Mouse (Mus musculus) liver, adult 2 months (tissue): ENCODE results near the gene Erg. TPM values are rescaled to one million over a fixed set of nuclear protein-coding genes. Genes with fewer than 3 reads are reported as not detected.

Experiments
- DNase-seq: peaks from one replicate; pipeline ENCODE4 v3.0.0-alpha.2; 2011; ENCODE audit warnings: low read depth, low spot score; ENCODE audit errors: extremely low read depth
- H3K27ac ChIP-seq: fragments of 200-500 bp; replicated peaks from 2 replicates; pipeline ENCODE4 v1.5.1; 2012; ENCODE audit warnings: low read depth, mild to moderate bottlenecking, control low read depth, inconsistent platforms, low read length; ENCODE audit not compliant: insufficient read depth
- H3K27me3 ChIP-seq: fragments of 200-500 bp; 2 replicates; pipeline ENCODE4 v1.6.1; 2012; ENCODE audit warnings: mild to moderate bottlenecking, moderate library complexity, low read length, inconsistent platforms; ENCODE audit not compliant: control insufficient read depth, insufficient read depth
- H3K36me3 ChIP-seq: fragments of 200-500 bp; 2 replicates; pipeline ENCODE4 v1.6.1; 2012; ENCODE audit warnings: low read length, inconsistent platforms; ENCODE audit not compliant: control insufficient read depth, insufficient read depth
- H3K4me1 ChIP-seq: fragments of 200-500 bp; 2 replicates; pipeline ENCODE4 v1.6.1; 2011; ENCODE audit warnings: low read length; ENCODE audit not compliant: control insufficient read depth, insufficient read depth
- H3K4me3 ChIP-seq: fragments of 200-500 bp; 2 replicates; pipeline ENCODE4 v1.5.1; 2011; ENCODE audit warnings: low read depth, mild to moderate bottlenecking, control low read depth, low read length, moderate library complexity; ENCODE audit not compliant: insufficient read depth
- H3K79me2 ChIP-seq: fragments of 200-500 bp; 2 replicates; pipeline ENCODE4 v1.6.1; 2012; ENCODE audit warnings: inconsistent platforms, mild to moderate bottlenecking, low read length, moderate library complexity; ENCODE audit not compliant: control insufficient read depth, insufficient read depth
- H3K9ac ChIP-seq: fragments of 200-500 bp; 2 replicates; pipeline ENCODE4 v1.6.1; 2012; ENCODE audit warnings: low read depth, mild to moderate bottlenecking, control low read depth, inconsistent platforms, low read length
- CTCF ChIP-seq: fragments of 200-500 bp; IDR thresholded peaks from 2 replicates; pipeline ENCODE4 v1.5.1; 2011; ENCODE audit warnings: low read depth, low read length, control low read depth
- POLR2A ChIP-seq: fragments of 200-500 bp; IDR thresholded peaks from 2 replicates; pipeline ENCODE4 v1.6.1; 2011; ENCODE audit warnings: low read length, control low read depth; ENCODE audit not compliant: insufficient read depth; ENCODE audit errors: extremely low read depth
- WGBS: fragments of 180-500 bp; shearing (Covaris S2); methylation state at CpG from one replicate; pipeline ENCODE4 v1.1.7; 2018; 5-methylcytosine and 5-hydroxymethylcytosine counted together
- polyA plus RNA-seq: library from polyadenylated mRNA; depleted of rRNA; stranded (reverse); fragments of >200 nt; gene quantifications from 2 replicates; pipeline ENCODE4 v1.2.3, GENCODE M21; 2012
- total RNA-seq: library from RNA; depleted of rRNA; stranded (reverse); fragments of >200 nt; gene quantifications from 2 replicates; pipeline ENCODE4 v1.2.3, GENCODE M21; 2014

Gene Erg
- total and polyA plus RNA-seq, 2 experiments: 4.8 to 5.6 TPM

DNA sequence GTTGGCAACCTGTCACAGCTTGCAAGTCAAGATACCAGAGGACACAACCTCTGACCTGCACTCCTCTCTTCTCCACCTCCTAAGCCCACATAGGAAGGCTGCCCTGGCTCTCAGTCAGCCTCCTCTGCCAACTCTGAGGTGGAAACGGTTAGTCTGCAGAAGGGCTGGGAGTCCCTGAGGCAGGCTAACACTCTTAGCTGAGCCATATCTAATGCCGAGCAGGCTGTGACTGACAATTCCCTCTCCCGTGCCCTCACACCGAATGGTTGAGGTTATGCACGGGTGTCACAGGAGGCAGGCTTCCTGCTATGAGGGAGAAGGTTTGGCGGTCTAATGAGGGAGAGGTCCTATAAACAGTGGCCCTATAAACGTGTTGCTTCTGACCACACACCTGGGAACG lies 232.6 kb downstream of the Erg start:
- WGBS: 64% methylated on average over 8 of the region's 8 CpGs
- Histone ChIP-seq H3K36me3 (no peaks in the 10 kb centered on the region), H3K79me2 (no peaks in the 10 kb centered on the region), H3K27ac (no peak overlapping the region), H3K27me3 (no peaks in the 10 kb centered on the region), H3K4me1 (no peaks in the 10 kb centered on the region), H3K9ac (no peak overlapping the region), H3K4me3 (no peak overlapping the region)
- DNase-seq: no peak
- TF ChIP-seq CTCF: no peak
- no peak for TF ChIP-seq POLR2A

DNA sequence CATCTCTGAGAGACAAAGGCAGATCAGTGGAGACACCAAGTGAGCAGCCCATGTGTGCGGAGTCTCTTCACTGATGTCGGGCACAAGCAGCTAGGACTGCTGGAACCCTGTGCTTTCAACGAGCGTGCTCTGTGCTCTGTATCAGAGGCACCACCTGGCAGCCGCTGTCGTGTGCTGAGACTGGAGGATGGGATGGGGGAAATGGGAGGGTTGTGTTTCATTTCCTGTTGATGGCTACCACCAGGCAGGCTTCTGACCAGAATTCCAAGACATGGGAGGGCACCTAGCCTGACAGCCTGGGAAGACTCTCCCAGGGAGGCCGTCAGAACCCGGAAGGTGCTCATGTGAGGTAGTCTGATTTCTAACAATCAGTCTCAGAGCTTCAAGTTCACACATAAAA lies 234.1 kb downstream of the Erg start:
- 75% methylated on average over 8 of the region's 8 CpGs for WGBS
- H3K4me1 ChIP-seq: no peaks in the 10 kb centered on the region
- no peak for DNase-seq

DNA sequence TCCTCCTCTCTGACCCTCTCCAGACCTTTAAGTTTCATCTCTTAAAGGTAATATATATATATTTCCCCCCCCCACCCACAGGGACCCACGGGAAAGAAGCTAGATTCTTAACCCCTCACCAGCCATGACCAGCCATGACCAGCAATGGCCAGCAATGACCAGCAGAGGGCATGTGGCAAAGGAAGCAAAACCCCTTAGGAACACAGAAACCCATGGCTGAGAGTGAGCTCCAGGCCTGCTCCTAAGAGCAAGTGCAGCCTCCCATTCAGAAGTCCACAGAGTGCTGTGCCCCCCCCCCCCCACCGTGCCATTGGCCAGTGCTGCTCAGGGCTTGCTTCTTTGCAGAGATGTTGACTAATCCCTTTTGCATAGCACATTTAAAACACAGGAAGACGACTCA lies 235.9 kb downstream of the Erg start:
- no peaks in the 10 kb centered on the region for H3K27me3 ChIP-seq
- no peak overlapping the region for H3K4me3 ChIP-seq
- H3K36me3 ChIP-seq: no peaks in the 10 kb centered on the region
- H3K79me2 ChIP-seq: no peaks in the 10 kb centered on the region
- peaks cover 1% of the 10 kb centered on the region; the same call in 1 of the 2 replicates for H3K4me1 ChIP-seq
- no peak for TF ChIP-seq POLR2A
- peak; percentile 88 for TF ChIP-seq CTCF
- WGBS: 26% methylated on average over 3 of the region's 3 CpGs
- peak; percentile 8 for DNase-seq
- no peak overlapping the region for H3K27ac ChIP-seq
- H3K9ac ChIP-seq: no peak overlapping the region

More for the DNA sequence above, 234.1 kb downstream of the Erg start:
- no peaks in the 10 kb centered on the region for H3K27me3 ChIP-seq
- no peak overlapping the region for H3K4me3 ChIP-seq
- no peaks in the 10 kb centered on the region for H3K79me2 ChIP-seq
- no peaks in the 10 kb centered on the region for H3K36me3 ChIP-seq
- H3K9ac ChIP-seq: no peak overlapping the region
- H3K27ac ChIP-seq: no peak overlapping the region
- no peak for TF ChIP-seq POLR2A

DNA sequence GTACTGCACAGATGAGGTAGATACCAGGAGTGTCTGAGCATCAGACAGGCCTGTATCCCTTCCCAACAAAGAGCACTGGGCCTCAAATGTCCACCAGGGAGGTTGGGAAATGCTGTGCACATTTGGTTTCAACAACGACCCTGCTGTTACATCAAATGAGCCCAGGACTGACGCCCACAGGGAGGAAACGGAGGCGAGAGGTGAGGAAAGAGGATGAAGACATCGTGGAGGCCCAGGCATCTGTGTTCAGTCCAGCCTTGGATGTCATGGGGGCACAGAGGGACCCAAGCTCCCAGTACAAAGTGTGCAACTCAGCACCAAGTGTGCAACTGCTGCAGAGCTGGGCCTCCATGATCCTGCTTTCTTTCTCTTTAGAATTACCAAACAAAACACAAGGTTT lies 236.6 kb downstream of the Erg start:
- peaks cover 1% of the 10 kb centered on the region; the same call in 1 of the 2 replicates for H3K4me1 ChIP-seq
- no peaks in the 10 kb centered on the region for H3K36me3 ChIP-seq
- DNase-seq: no peak
- 81% methylated on average over 5 of the region's 5 CpGs for WGBS
- H3K79me2 ChIP-seq: no peaks in the 10 kb centered on the region
- TF ChIP-seq POLR2A: no peak
- TF ChIP-seq CTCF: no peak
- H3K27ac ChIP-seq: no peak overlapping the region
- no peak overlapping the region for H3K4me3 ChIP-seq
- H3K9ac ChIP-seq: no peak overlapping the region
- no peaks in the 10 kb centered on the region for H3K27me3 ChIP-seq

DNA sequence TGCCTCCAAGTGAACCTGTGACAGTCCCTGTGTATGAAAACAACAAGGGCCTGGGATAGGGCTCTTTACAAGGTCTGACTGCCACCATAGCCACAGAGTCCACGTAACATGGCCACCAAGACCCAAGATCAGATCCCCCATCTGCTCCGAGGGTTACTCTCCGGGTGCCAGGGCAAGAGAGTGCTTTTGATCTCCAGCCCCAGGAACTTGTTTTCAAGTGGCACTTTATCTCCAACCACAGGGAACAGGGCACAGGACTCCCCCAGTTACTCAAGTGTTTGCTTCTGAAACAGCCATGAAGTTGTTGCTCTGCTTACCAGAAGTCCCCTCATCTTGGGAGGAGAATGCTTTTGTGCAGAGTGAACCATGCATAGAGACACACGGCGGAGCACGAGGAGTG lies 237.0 kb downstream of the Erg start:
- H3K79me2 ChIP-seq: no peaks in the 10 kb centered on the region
- H3K4me3 ChIP-seq: no peak overlapping the region
- H3K4me1 ChIP-seq: peaks cover 1% of the 10 kb centered on the region; the same call in 1 of the 2 replicates
- H3K27me3 ChIP-seq: no peaks in the 10 kb centered on the region
- WGBS: 90% methylated on average over 6 of the region's 6 CpGs
- no peak overlapping the region for H3K27ac ChIP-seq
- DNase-seq: no peak
- no peaks in the 10 kb centered on the region for H3K36me3 ChIP-seq
- TF ChIP-seq POLR2A: no peak
- no peak for TF ChIP-seq CTCF
- H3K9ac ChIP-seq: no peak overlapping the region

DNA sequence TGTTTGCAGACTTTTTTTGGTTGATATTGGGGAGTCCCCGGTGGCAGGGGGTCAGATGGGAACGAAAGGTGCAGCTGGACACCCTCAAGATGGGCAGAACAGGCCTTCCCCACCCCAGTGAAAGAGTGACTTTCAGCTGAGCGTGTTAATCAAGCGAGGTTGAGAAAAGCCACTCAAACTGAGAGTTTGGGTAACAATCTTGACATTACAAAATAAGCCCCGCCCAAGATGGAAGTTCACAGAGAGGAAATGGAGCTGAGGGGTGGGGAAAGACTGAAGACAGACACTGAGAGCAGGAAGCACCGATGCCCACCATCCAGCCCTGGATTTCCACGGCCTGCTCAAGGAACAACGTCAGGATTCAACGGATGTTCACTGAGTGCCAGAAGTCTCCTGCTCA lies 237.8 kb downstream of the Erg start:
- WGBS: 77% methylated on average over 9 of the region's 9 CpGs
- Histone ChIP-seq H3K79me2 (no peaks in the 10 kb centered on the region), H3K36me3 (no peaks in the 10 kb centered on the region), H3K27ac (no peak overlapping the region), H3K4me1 (peaks cover 1% of the 10 kb centered on the region; the same call in 1 of the 2 replicates), H3K27me3 (no peaks in the 10 kb centered on the region), H3K4me3 (no peak overlapping the region), H3K9ac (no peak overlapping the region)
- no peak for TF ChIP-seq CTCF
- TF ChIP-seq POLR2A: no peak
- no peak for DNase-seq
